9 mouse cellular contexts compared by ENCODE assay signal in the genomic region with DNA sequence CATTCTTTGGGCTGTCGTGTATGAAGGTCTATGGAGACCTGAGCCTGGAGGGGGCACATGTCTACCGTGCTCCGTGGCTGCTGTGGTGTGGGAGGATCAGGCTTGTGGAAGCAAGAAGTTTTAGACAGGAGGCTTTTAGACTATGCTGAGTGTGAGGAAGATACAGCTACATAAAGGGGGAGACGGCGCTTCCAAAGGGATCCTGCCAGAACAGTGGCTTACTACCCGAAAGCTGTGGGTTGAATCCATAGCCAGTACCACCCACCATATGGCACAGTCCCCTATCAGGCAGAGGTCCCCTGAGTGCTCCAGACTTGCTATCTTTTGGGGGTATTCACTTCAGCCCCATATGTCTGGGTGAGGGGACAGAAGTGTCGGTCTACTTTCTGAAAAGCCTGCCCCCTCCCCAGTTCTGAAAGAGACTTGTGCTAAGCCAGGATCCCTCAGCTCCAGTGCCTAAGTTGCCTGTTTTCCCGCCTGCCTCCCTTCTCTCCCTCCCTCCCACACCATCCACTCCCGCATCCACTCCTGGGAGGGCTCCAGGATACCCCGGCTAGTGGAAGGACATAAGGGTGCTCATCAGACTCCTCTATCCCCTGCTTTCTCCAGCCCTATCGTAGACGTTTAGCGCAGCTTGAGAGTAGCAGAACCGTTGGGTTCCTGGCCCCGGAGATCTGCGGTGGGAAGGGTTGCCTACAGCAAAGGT. TPM values are rescaled to one million over a fixed set of nuclear protein-coding genes. Genes with fewer than 3 reads are reported as not detected.
DNase-seq lines count a peak whose midpoint lies in the region; ATAC-seq and TF ChIP-seq lines count a peak whose summit lies in the region.
"Had no signal": no experiment of that assay in that cellular context is flagged by ENCODE, and none has a peak within 500 bp of the region (broad histone marks: within the 10 kb centered on the region; RNA-seq: fewer than 3 reads in every experiment).

No protein-coding gene starts in this region.

- TF ChIP-seq CTCF in heart, postnatal 0 days (IDR thresholded peaks at IDR 0.05; ENCODE audit: low read depth): no peak
- TF ChIP-seq CTCF in cortical plate, adult 2 months (IDR thresholded peaks at IDR 0.05; ENCODE audit: extremely low read depth, insufficient read depth, low read length): no peak

- no peak for TF ChIP-seq EP300 in heart, postnatal 0 days (IDR thresholded peaks at IDR 0.05; ENCODE audit: low read depth)

- no peaks in the 10 kb centered on the region for H3K9me3 ChIP-seq in heart, postnatal 0 days (replicated peaks; ENCODE audit: control insufficient read depth, low read length)
- H3K9me3 ChIP-seq in hindbrain, embryonic 14.5 days (ENCODE audit: control insufficient read depth, low read length): no peaks in the 10 kb centered on the region
- no peaks in the 10 kb centered on the region for H3K9me3 ChIP-seq in midbrain, embryonic 14.5 days (ENCODE audit: control insufficient read depth, low read length)

- H3K4me1 ChIP-seq in heart, postnatal 0 days (ENCODE audit: control insufficient read depth, insufficient read depth): 0 out of 2 replicates have a peak, but pooled peaks cover 4% of the 10 kb centered on the region
- peaks cover 3% of the 10 kb centered on the region; the same call in 1 of the 2 replicates for H3K4me1 ChIP-seq in cortical plate, adult 2 months (ENCODE audit: control insufficient read depth, insufficient read depth, low read length)
- peaks cover 9% of the 10 kb centered on the region; the same call in 1 of the 2 replicates for H3K4me1 ChIP-seq in hindbrain, embryonic 14.5 days (replicated peaks; ENCODE audit: control insufficient read depth, insufficient read depth, low read length)
- peaks cover 10% of the 10 kb centered on the region for H3K4me1 ChIP-seq in midbrain, embryonic 14.5 days (ENCODE audit: control insufficient read depth, insufficient read depth, low read length)

- ATAC-seq in heart, postnatal 0 days (ENCODE audit: insufficient read depth, low read depth): no peak
- no peak for ATAC-seq in hindbrain, embryonic 14.5 days (ENCODE audit: low FRiP score)
- no peak for ATAC-seq in midbrain, embryonic 14.5 days (ENCODE audit: low FRiP score, low TSS enrichment)

- no peak overlapping the region for H3K27ac ChIP-seq in heart, postnatal 0 days (ENCODE audit: low read depth)
- H3K27ac ChIP-seq in cortical plate, adult 2 months (ENCODE audit: insufficient read depth, low read length): peak overlapping the region; percentile 77; the same call in 1 of the 2 replicates
- peak overlapping the region; percentile 1; the same call in 1 of the 2 replicates for H3K27ac ChIP-seq in hindbrain, embryonic 14.5 days
- no peak overlapping the region for H3K27ac ChIP-seq in midbrain, embryonic 14.5 days (replicated peaks; ENCODE audit: low read depth, low read length)

- WGBS in heart, postnatal 0 days: 17% methylated on average over 16 of the region's 16 CpGs
- WGBS in hindbrain, embryonic 14.5 days: 14% methylated on average over 16 of the region's 16 CpGs
- 15% methylated on average over 16 of the region's 16 CpGs for WGBS in midbrain, embryonic 14.5 days

- no peaks in the 10 kb centered on the region for H3K36me3 ChIP-seq in heart, postnatal 0 days (replicated peaks; ENCODE audit: control insufficient read depth, insufficient read depth, low read length)
- no peaks in the 10 kb centered on the region for H3K36me3 ChIP-seq in hindbrain, embryonic 14.5 days (replicated peaks; ENCODE audit: control insufficient read depth, insufficient read depth)
- H3K36me3 ChIP-seq in midbrain, embryonic 14.5 days (ENCODE audit: control insufficient read depth, insufficient read depth, low read length): no peaks in the 10 kb centered on the region

- no peak for DNase-seq in heart, postnatal 0 days (ENCODE audit: low spot score)
- DNase-seq in heart, adult 9 months (ENCODE audit: low spot score in 2 of 2): no peak
- DNase-seq in hindbrain, embryonic 14.5 days (ENCODE audit: low spot score): no peak
- peak; percentile 41 for DNase-seq in midbrain, embryonic 14.5 days
- DNase-seq in spleen, adult 12 weeks (ENCODE audit: low spot score): no peak
- no peak for DNase-seq in cerebellum, adult 8-10 months
- DNase-seq in spleen, postnatal 14 days (ENCODE audit: low spot score in 2 of 2): no peak

- peak overlapping the region; percentile 98 for H3K4me2 ChIP-seq in heart, postnatal 0 days (ENCODE audit: low read depth, low read length)
- peak overlapping the region; percentile 98 for H3K4me2 ChIP-seq in hindbrain, embryonic 14.5 days (replicated peaks)
- H3K4me2 ChIP-seq in midbrain, embryonic 14.5 days (ENCODE audit: low read length): peak overlapping the region; percentile 91

- peaks cover 43% of the 10 kb centered on the region for H3K27me3 ChIP-seq in heart, postnatal 0 days (ENCODE audit: control insufficient read depth, insufficient read depth, low read length)
- H3K27me3 ChIP-seq in hindbrain, embryonic 14.5 days (ENCODE audit: control insufficient read depth, insufficient read depth, low read length): peaks cover 32% of the 10 kb centered on the region
- peaks cover 38% of the 10 kb centered on the region for H3K27me3 ChIP-seq in midbrain, embryonic 14.5 days (ENCODE audit: control insufficient read depth, insufficient read depth, low read length)

- TF ChIP-seq POLR2A in cortical plate, adult 2 months (IDR thresholded peaks at IDR 0.05; ENCODE audit: extremely low read depth, insufficient read depth, low read length): no peak

- H3K9ac ChIP-seq in heart, postnatal 0 days (replicated peaks; ENCODE audit: low read depth, low read length): peak overlapping the region; percentile 62; the same call in 1 of the 2 replicates
- H3K9ac ChIP-seq in hindbrain, embryonic 14.5 days: peak overlapping the region; percentile 78
- peak overlapping the region; percentile 68 for H3K9ac ChIP-seq in midbrain, embryonic 14.5 days (replicated peaks; ENCODE audit: low read length)

- H3K4me3 ChIP-seq in heart, postnatal 0 days (ENCODE audit: low read depth, low read length): peak overlapping the region; percentile 69
- peak overlapping the region; percentile 61 for H3K4me3 ChIP-seq in cortical plate, adult 2 months (ENCODE audit: insufficient read depth, low read length)
- peak overlapping the region; percentile 62 for H3K4me3 ChIP-seq in hindbrain, embryonic 14.5 days (replicated peaks; ENCODE audit: low read length)
- peak overlapping the region; percentile 59 for H3K4me3 ChIP-seq in midbrain, embryonic 14.5 days (replicated peaks; ENCODE audit: low read depth, low read length)
- H3K4me3 ChIP-seq: erythroblast, embryonic 14.5 days had no signal

RNA-seq across cellular contexts. Expression of a gene that starts 1.1 kb away (rescaled TPM):
- total RNA-seq in heart, postnatal 0 days (2014; rRNA removed; ENCODE audit: low replicate concordance): 16.6 and 20.4 TPM in 2 replicates
- 5.3 and 5.7 TPM in 2 replicates for polyA plus RNA-seq in heart, postnatal 0 days (2015; fragmentation: Nextera tagmentation; extraction: Ambion mirVana)
- polyA plus RNA-seq in cortical plate, adult 2 months (2012; rRNA removed): 57.5 and 69.5 TPM in 2 replicates
- polyA plus RNA-seq in hindbrain, embryonic 14.5 days (2014; fragmentation: Nextera tagmentation; extraction: Ambion mirVana): 11.2 and 16.2 TPM in 2 replicates
- 9.6 and 10.3 TPM in 2 replicates for polyA plus RNA-seq in midbrain, embryonic 14.5 days (2014; fragmentation: Nextera tagmentation; extraction: Ambion mirVana)
- polyA plus RNA-seq: erythroblast, embryonic 14.5 days had no signal

Comparison
In these comparisons a context has a peak if more than half of its experiments do, and no peak if none do; other contexts are left out.
1. H3K27ac ChIP-seq: peak in cortical plate, adult 2 months (single experiment) and hindbrain, embryonic 14.5 days (single experiment); none in heart, postnatal 0 days (single experiment) and midbrain, embryonic 14.5 days (single experiment).
2. Peak in every context shown above with its lines, with median percentiles within 50 percentile points of each other: H3K4me2 ChIP-seq, H3K4me3 ChIP-seq and H3K9ac ChIP-seq.